Mouse (Mus musculus) gastrocnemius, postnatal 14 days (tissue): ENCODE results near the gene Madcam1. TPM values are rescaled to one million over a fixed set of nuclear protein-coding genes. Genes with fewer than 3 reads are reported as not detected.
A peak's percentile ranks its signal among the peaks of the same experiment; 100 is the strongest.

Experiments used
- DNase-seq: peaks from one replicate; pipeline ENCODE4 v3.0.0; 2021; ENCODE audit warnings: mixed read lengths
- intact Hi-C: fragments of 180-260 bp; cut with DNase I; formaldehyde crosslinking; loops from one replicate; pipeline ENCODE4 v1.15.1; 2025; ENCODE audit warnings: low total_unique reads
- total RNA-seq, 2 experiments: library from RNA; stranded (reverse); gene quantifications; 2 replicates each; pipeline ENCODE4 v1.2.3; 2021

Madcam1 gene
- total RNA-seq, 2 experiments from 2014 or later = not detected

GRCm38 (mm10) chr10:79661861-79662260, 2.5 kb upstream of the Madcam1 start:
- DNase-seq = no peak
- intact Hi-C loops = loop anchor here (5.0 kb wide), 1 partner anchor 65 kb away; no protein-coding TSS in a partner anchor

- no peak for DNase-seq
- intact Hi-C loops = no loop called here
Measured at GRCm38 (mm10) chr10:79665051-79665450, 692 bp downstream of the Madcam1 start.

GRCm38 (mm10) chr10:79666493-79666892, 2.1 kb downstream of the Madcam1 start:
- intact Hi-C loops = no loop called here

GRCm38 (mm10) chr10:79668076-79668475, 3.7 kb downstream of the Madcam1 start:
- intact Hi-C loops = no loop called here
- no peak for DNase-seq

More at GRCm38 (mm10) chr10:79666493-79666892, 2.1 kb downstream of the Madcam1 start:
- DNase-seq = no peak

- DNase-seq = peak; percentile 85
- intact Hi-C loops = no loop called here
Measured at GRCm38 (mm10) chr10:79668771-79669575, 4.6 kb downstream of the Madcam1 start, which contains the start of gene Tpgs1. Tpgs1 (plus strand) TSS chr10:79669369.

- intact Hi-C loops = no loop called here
- peak; percentile 76 for DNase-seq
Measured at GRCm38 (mm10) chr10:79669576-79670057, 5.3 kb downstream of the Madcam1 start.

- intact Hi-C loops = no loop called here
- no peak for DNase-seq
Measured at GRCm38 (mm10) chr10:79670071-79670888, 5.9 kb downstream of the Madcam1 start.

GRCm38 (mm10) chr10:79671396-79672087, 7.2 kb downstream of the Madcam1 start:
- no peak for DNase-seq
- intact Hi-C loops = no loop called here

- intact Hi-C loops = no loop called here
- no peak for DNase-seq
Measured at GRCm38 (mm10) chr10:79672088-79672455, 7.7 kb downstream of the Madcam1 start.

- intact Hi-C loops = no loop called here
- DNase-seq = no peak
Measured at GRCm38 (mm10) chr10:79673054-79673453, 8.7 kb downstream of the Madcam1 start.

GRCm38 (mm10) chr10:79675346-79676035, 11.1 kb downstream of the Madcam1 start:
- intact Hi-C loops = no loop called here
- DNase-seq = no peak

- intact Hi-C loops = no loop called here
- DNase-seq = no peak
Measured at GRCm38 (mm10) chr10:79680606-79681495, 16.5 kb downstream of the Madcam1 start.

GRCm38 (mm10) chr10:79681591-79682245, 17.4 kb downstream of the Madcam1 start, which contains the start of gene Cdc34:
Cdc34 (plus strand) TSS chr10:79682195.
- intact Hi-C loops = no loop called here
- peak; percentile 99 for DNase-seq

- intact Hi-C loops = no loop called here
- DNase-seq = no peak
Measured at GRCm38 (mm10) chr10:79682551-79682915, 18.2 kb downstream of the Madcam1 start.

GRCm38 (mm10) chr10:79682916-79683582, 18.7 kb downstream of the Madcam1 start:
- intact Hi-C loops = no loop called here

GRCm38 (mm10) chr10:79683726-79684640, 19.6 kb downstream of the Madcam1 start:
- intact Hi-C loops = no loop called here
- DNase-seq = peak; percentile 71

More at GRCm38 (mm10) chr10:79682916-79683582, 18.7 kb downstream of the Madcam1 start:
- peak; percentile 63 for DNase-seq
